Comparison of ENCODE assay signal across 17 mouse cellular contexts in the genomic region with DNA sequence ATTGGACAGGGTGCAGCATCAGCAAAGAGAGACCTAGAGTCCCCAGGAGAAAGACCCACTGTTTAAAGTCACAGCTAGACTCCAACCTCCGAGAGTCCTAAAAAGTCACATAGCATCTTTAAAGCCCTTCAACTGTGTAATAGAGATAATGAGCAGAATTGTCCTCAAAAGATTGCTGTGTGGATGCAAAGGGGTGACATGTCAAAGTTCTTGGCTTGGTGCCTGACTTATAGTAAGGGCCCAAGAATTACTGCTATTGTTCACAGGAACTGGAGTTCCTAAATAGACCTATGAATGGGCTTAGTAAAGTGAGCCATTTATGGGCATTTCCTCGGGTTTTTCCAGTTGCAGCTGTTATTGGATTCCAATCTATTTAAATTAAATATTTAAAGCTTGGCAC.
"Had no signal": no experiment of that assay in that cellular context is flagged by ENCODE, and none has a peak within 500 bp of the region (broad histone marks: within the 10 kb centered on the region; RNA-seq: fewer than 3 reads in every experiment).

No protein-coding gene starts in this region.

- H3K4me3 ChIP-seq: limb, embryonic 12.5 days; midbrain, embryonic 10.5 days; myocyte; neural tube, embryonic 12.5 days had no signal

- H3K27me3 ChIP-seq: limb, embryonic 12.5 days; neural tube, embryonic 12.5 days had no signal

- ATAC-seq: lung, postnatal 0 days had no signal

- H3K9me3 ChIP-seq: limb, embryonic 12.5 days; midbrain, embryonic 10.5 days; neural tube, embryonic 12.5 days had no signal

- H3K36me3 ChIP-seq: limb, embryonic 12.5 days; midbrain, embryonic 10.5 days; neural tube, embryonic 12.5 days had no signal

- H3K27ac ChIP-seq: kidney, postnatal 0 days; liver, embryonic 14.5 days; midbrain, embryonic 10.5 days; neural tube, embryonic 12.5 days; stomach, postnatal 0 days had no signal

- H3K9ac ChIP-seq: limb, embryonic 12.5 days; liver, embryonic 14.5 days; neural tube, embryonic 12.5 days had no signal

- DNase-seq: kidney, adult 11 months; kidney, adult 9 months; kidney, postnatal 36 days; layer of hippocampus, adult 9-11 months; layer of hippocampus, postnatal 36 days; lung, adult 18-20 months; lung, postnatal 4 days; thymus, adult 18-20 months; thymus, postnatal 14 days had no signal

- H3K4me2 ChIP-seq: limb, embryonic 12.5 days; neural tube, embryonic 12.5 days had no signal
